Comparison of ENCODE assay signal across 12 mouse cellular contexts in genomic region chr2:167053127-167053844, GRCm38 (mm10). TPM values are rescaled to one million over a fixed set of nuclear protein-coding genes. Genes with fewer than 3 reads are reported as not detected.
DNase-seq lines count a peak whose midpoint lies in the region; ATAC-seq and TF ChIP-seq lines count a peak whose summit lies in the region.
"Had no signal": no experiment of that assay in that cellular context is flagged by ENCODE, and none has a peak within 500 bp of the region (broad histone marks: within the 10 kb centered on the region; RNA-seq: fewer than 3 reads in every experiment).

No protein-coding gene starts in this region.

- no peak for TF ChIP-seq POLR2A in MEL (IDR thresholded peaks at IDR 0.05; ENCODE audit: control insufficient read depth in 1 of 2, insufficient read depth in 1 of 2, low read depth in 1 of 2, low read length in 2 of 2, poor library complexity in 1 of 2)
- TF ChIP-seq POLR2A in brain, embryonic 14.5 days (IDR thresholded peaks at IDR 0.05; ENCODE audit: borderline replicate concordance, extremely low read depth, insufficient read depth, insufficient read length, poor library complexity, severe bottlenecking): no peak
- no peak for TF ChIP-seq POLR2A in lung, adult 2 months (IDR thresholded peaks at IDR 0.05; ENCODE audit: borderline replicate concordance, extremely low read depth, low read depth, low read length)

- peaks cover 14% of the 10 kb centered on the region; the same call in 1 of the 2 replicates for H3K4me1 ChIP-seq in intestine, embryonic 16.5 days (ENCODE audit: control insufficient read depth, insufficient read depth, low read length)
- H3K4me1 ChIP-seq in intestine, postnatal 0 days (replicated peaks; ENCODE audit: control insufficient read depth, insufficient read depth, low read length): no peaks in the 10 kb centered on the region
- H3K4me1 ChIP-seq in MEL (ENCODE audit: control insufficient read depth in 1 of 2, insufficient read depth in 2 of 2, low read length in 2 of 2): peaks cover 10 to 17% of the 10 kb centered on the region in 2 experiments
- H3K4me1 ChIP-seq in lung, adult 2 months (ENCODE audit: control insufficient read depth, insufficient read depth, low read length): peaks cover 5% of the 10 kb centered on the region; the same call in 1 of the 2 replicates
- H3K4me1 ChIP-seq: limb, embryonic 15.5 days had no signal

- no peak for TF ChIP-seq CTCF in intestine, postnatal 0 days (IDR thresholded peaks at IDR 0.05; ENCODE audit: low read depth)
- no peak for TF ChIP-seq CTCF in MEL (IDR thresholded peaks at IDR 0.05 in 2 of 3, conservative IDR thresholded peaks at IDR 0.05 in 1 of 3; ENCODE audit: control insufficient read depth in 1 of 3, insufficient read depth in 1 of 3, low read depth in 2 of 3, low read length in 3 of 3, poor library complexity in 1 of 3, severe bottlenecking in 1 of 3)
- no peak for TF ChIP-seq CTCF in brain, embryonic 14.5 days (IDR thresholded peaks at IDR 0.05; ENCODE audit: borderline replicate concordance, extremely low read depth, insufficient read depth, insufficient read length)
- no peak for TF ChIP-seq CTCF in lung, adult 2 months (IDR thresholded peaks at IDR 0.05; ENCODE audit: insufficient read depth, low read length)

- peak; percentile 37 to 59; a peak in 3 of 4 replicates for TF ChIP-seq EP300 in MEL (IDR thresholded peaks at IDR 0.05; ENCODE audit: low read depth in 1 of 2, low read length in 2 of 2)

- no peak overlapping the region for H3K27ac ChIP-seq in intestine, embryonic 16.5 days (ENCODE audit: low read length)
- H3K27ac ChIP-seq in intestine, postnatal 0 days (ENCODE audit: low read depth, low read length): no peak overlapping the region
- peak overlapping the region; percentile 67 for H3K27ac ChIP-seq in MEL (ENCODE audit: control insufficient read depth, low read depth, low read length)
- H3K27ac ChIP-seq: heart, embryonic 10.5 days; limb, embryonic 15.5 days had no signal

- no peak overlapping the region for H3K4me3 ChIP-seq in intestine, embryonic 16.5 days (ENCODE audit: low read length)
- H3K4me3 ChIP-seq in intestine, postnatal 0 days (ENCODE audit: low read depth, low read length): no peak overlapping the region
- H3K4me3 ChIP-seq in MEL (ENCODE audit: control insufficient read depth in 1 of 2, insufficient read depth in 1 of 2, low read depth in 2 of 2, low read length in 2 of 2): peak overlapping the region in 1 of 2 experiments; percentile 20; a peak in 2 of 4 replicates
- no peak overlapping the region for H3K4me3 ChIP-seq in lung, adult 2 months (replicated peaks; ENCODE audit: extremely low read depth, low read depth, low read length)
- H3K4me3 ChIP-seq: heart, embryonic 10.5 days; limb, embryonic 15.5 days had no signal

- TF ChIP-seq RAD21 in MEL (IDR thresholded peaks at IDR 0.05; ENCODE audit: low read depth, low read length): no peak

- peaks cover 21% of the 10 kb centered on the region for H3K36me3 ChIP-seq in intestine, embryonic 16.5 days (ENCODE audit: control insufficient read depth, insufficient read depth, low read length)
- peaks cover 75% of the 10 kb centered on the region for H3K36me3 ChIP-seq in intestine, postnatal 0 days (ENCODE audit: control insufficient read depth, insufficient read depth)
- H3K36me3 ChIP-seq in MEL (ENCODE audit: control insufficient read depth in 1 of 2, insufficient read depth in 2 of 2, low read length in 2 of 2): peaks cover 13 to 18% of the 10 kb centered on the region in 2 experiments

- ATAC-seq in intestine, embryonic 16.5 days: peak; percentile 61
- no peak for ATAC-seq in intestine, postnatal 0 days
- ATAC-seq in megakaryocyte progenitor cell, adult 5-6 weeks (replicated peaks; ENCODE audit: poor library complexity): peak; percentile 91
- ATAC-seq: activated CD4-positive, CD25-positive, alpha-beta regulatory T cell, adult 4 months had no signal

- WGBS in intestine, embryonic 16.5 days: 68% methylated on average over 9 of the region's 9 CpGs
- 65% methylated on average over 9 of the region's 9 CpGs for WGBS in intestine, postnatal 0 days
- 59% methylated on average over 9 of the region's 9 CpGs for WGBS in lung, adult 2 months

- H3K79me2 ChIP-seq in MEL (ENCODE audit: control insufficient read depth, insufficient read depth, low read length, poor library complexity): peaks cover 26% of the 10 kb centered on the region

- no peak overlapping the region for H3K4me2 ChIP-seq in intestine, embryonic 16.5 days (ENCODE audit: low read depth, low read length)
- H3K4me2 ChIP-seq in intestine, postnatal 0 days (replicated peaks; ENCODE audit: low read depth): no peak overlapping the region
- H3K4me2 ChIP-seq: limb, embryonic 15.5 days had no signal

- no peaks in the 10 kb centered on the region for H3K9me3 ChIP-seq in intestine, embryonic 16.5 days (ENCODE audit: control insufficient read depth, low read length)
- H3K9me3 ChIP-seq in intestine, postnatal 0 days (ENCODE audit: control insufficient read depth): no peaks in the 10 kb centered on the region
- no peaks in the 10 kb centered on the region for H3K9me3 ChIP-seq in MEL (replicated peaks; ENCODE audit: insufficient read depth, low read length)
- H3K9me3 ChIP-seq: heart, embryonic 10.5 days; limb, embryonic 15.5 days had no signal

- no peaks in the 10 kb centered on the region for H3K27me3 ChIP-seq in intestine, embryonic 16.5 days (replicated peaks; ENCODE audit: control insufficient read depth, insufficient read depth, low read length)
- no peaks in the 10 kb centered on the region for H3K27me3 ChIP-seq in intestine, postnatal 0 days (replicated peaks; ENCODE audit: control insufficient read depth, insufficient read depth, low read length)
- H3K27me3 ChIP-seq in MEL (ENCODE audit: control insufficient read depth in 1 of 2, insufficient read depth in 2 of 2, low read length in 2 of 2): no peaks in the 10 kb centered on the region
- H3K27me3 ChIP-seq: limb, embryonic 15.5 days had no signal

- DNase-seq in MEL (ENCODE audit: low read depth, low spot score): peak; percentile 79
- DNase-seq in brain, embryonic 14.5 days (ENCODE audit: low read depth): peak; percentile 52
- DNase-seq in lung, adult 2 months: no peak
- DNase-seq in natural killer cell, adult 2 months (ENCODE audit: low spot score in 2 of 2): no peak
- DNase-seq: embryo, embryonic 11 days; kidney, adult 18-20 months had no signal

- no peak overlapping the region for H3K9ac ChIP-seq in intestine, embryonic 16.5 days (ENCODE audit: low read depth, low read length)
- H3K9ac ChIP-seq in intestine, postnatal 0 days (ENCODE audit: low read depth, low read length): no peak overlapping the region
- H3K9ac ChIP-seq in MEL (ENCODE audit: control insufficient read depth, low read depth, low read length, poor library complexity, severe bottlenecking): peak overlapping the region; percentile 23; the same call in 1 of the 2 replicates
- H3K9ac ChIP-seq: limb, embryonic 15.5 days had no signal

TF ChIP-seq in MEL, 35 proteins besides CTCF, POLR2A, EP300 and RAD21 (continues in another document):
- TF ChIP-seq BHLHE40 (IDR thresholded peaks at IDR 0.05; ENCODE audit: borderline replicate concordance, low read depth, low read length) (no peak), TCF12 (IDR thresholded peaks at IDR 0.05; ENCODE audit: low read depth, low read length) (peak; percentile 64), ELF1 (IDR thresholded peaks at IDR 0.05; ENCODE audit: low read depth, low read length) (no peak), MYC (IDR thresholded peaks at IDR 0.05; ENCODE audit: low read depth, low read length) (no peak; the same call in 1 of the 2 replicates), POLR2AphosphoS5 (IDR thresholded peaks at IDR 0.05; ENCODE audit: borderline replicate concordance, low read depth, low read length) (no peak), ETS1 (IDR thresholded peaks at IDR 0.05; ENCODE audit: low read depth, low read length) (no peak; the same call in 1 of the 2 replicates), GATA1 (IDR thresholded peaks at IDR 0.05; ENCODE audit: low read depth, low read length) (peak; percentile 50), E2F4 (IDR thresholded peaks at IDR 0.05; ENCODE audit: borderline replicate concordance, low read depth, low read length) (no peak), HCFC1 (IDR thresholded peaks at IDR 0.05; ENCODE audit: low read depth, low read length) (no peak)

RNA-seq across cellular contexts. Expression of gene Znfx1, which starts 9.5 kb away (rescaled TPM):
- 6.5 and 9.8 TPM in 2 replicates for polyA plus RNA-seq in intestine, embryonic 16.5 days (2015; fragmentation: Nextera tagmentation; extraction: Ambion mirVana)
- 13.1 and 15.2 TPM in 2 replicates for polyA plus RNA-seq in intestine, postnatal 0 days (2015; fragmentation: Nextera tagmentation; extraction: Ambion mirVana)
- total RNA-seq in MEL (2012; rRNA removed): 12.1 and 15.6 TPM in 2 replicates
- 10 to 100 TPM in 1 of 2 experiments, not detected in 1; 17.1 TPM for polyA plus RNA-seq in MEL (2012; ENCODE audit: insufficient read depth in 1 of 2, insufficient read length in 2 of 2, low read depth in 1 of 2, low replicate concordance in 2 of 2, missing spikeins in 1 of 2)
- 10.5 and 16.8 TPM in 2 replicates for polyA plus RNA-seq in brain, embryonic 14.5 days (2012; rRNA removed)
- total RNA-seq in megakaryocyte progenitor cell, adult 5-6 weeks (2015): 14.9 and 18.2 TPM in 2 replicates
- 25.3 and 26.1 TPM in 2 replicates for total RNA-seq in megakaryocyte progenitor cell, adult 5-6 weeks (2017)
- 39.4 and 46.6 TPM in 2 replicates for polyA plus RNA-seq in lung, adult 2 months (2012; rRNA removed)

RNA-seq across cellular contexts. Expression of gene Ddx27, which starts 38.3 kb away (rescaled TPM):
- 40.9 and 45.7 TPM in 2 replicates for polyA plus RNA-seq in intestine, embryonic 16.5 days (2015; fragmentation: Nextera tagmentation; extraction: Ambion mirVana)
- 15.8 and 16.3 TPM in 2 replicates for polyA plus RNA-seq in intestine, postnatal 0 days (2015; fragmentation: Nextera tagmentation; extraction: Ambion mirVana)
- total RNA-seq in MEL (2012; rRNA removed): 125 and 143 TPM in 2 replicates
- polyA plus RNA-seq in MEL (2012; ENCODE audit: insufficient read depth in 1 of 2, insufficient read length in 2 of 2, low read depth in 1 of 2, low replicate concordance in 2 of 2, missing spikeins in 1 of 2): 100 to 1,000 TPM in 1 of 2 experiments, 10 to 100 TPM in 1; 61.7 to 181 TPM
- 35.4 and 38.3 TPM in 2 replicates for polyA plus RNA-seq in brain, embryonic 14.5 days (2012; rRNA removed)
- 34.4 and 35.0 TPM in 2 replicates for total RNA-seq in megakaryocyte progenitor cell, adult 5-6 weeks (2015)
- 105 and 132 TPM in 2 replicates for total RNA-seq in megakaryocyte progenitor cell, adult 5-6 weeks (2017)
- 17.3 and 18.6 TPM in 2 replicates for polyA plus RNA-seq in lung, adult 2 months (2012; rRNA removed)

RNA-seq across cellular contexts. Expression of gene Stau1, which starts 57.2 kb away (rescaled TPM):
- polyA plus RNA-seq in intestine, embryonic 16.5 days (2015; fragmentation: Nextera tagmentation; extraction: Ambion mirVana): 60.2 and 61.2 TPM in 2 replicates
- 30.0 and 31.0 TPM in 2 replicates for polyA plus RNA-seq in intestine, postnatal 0 days (2015; fragmentation: Nextera tagmentation; extraction: Ambion mirVana)
- 14.3 and 15.1 TPM in 2 replicates for total RNA-seq in MEL (2012; rRNA removed)
- polyA plus RNA-seq in MEL (2012; ENCODE audit: insufficient read depth in 1 of 2, insufficient read length in 2 of 2, low read depth in 1 of 2, low replicate concordance in 2 of 2, missing spikeins in 1 of 2): 10 to 100 TPM in 1 of 2 experiments, not detected in 1; 48.1 TPM
- 64.5 and 81.9 TPM in 2 replicates for polyA plus RNA-seq in brain, embryonic 14.5 days (2012; rRNA removed)
- total RNA-seq in megakaryocyte progenitor cell, adult 5-6 weeks (2015): 35.7 and 36.0 TPM in 2 replicates
- 30.1 and 32.1 TPM in 2 replicates for total RNA-seq in megakaryocyte progenitor cell, adult 5-6 weeks (2017)
- polyA plus RNA-seq in lung, adult 2 months (2012; rRNA removed): 22.8 and 28.3 TPM in 2 replicates

Comparison
In these comparisons a context has a peak if more than half of its experiments do, and no peak if none do; other contexts are left out.
1. DNase-seq: peak in MEL (single experiment) and brain, embryonic 14.5 days (single experiment); none in lung, adult 2 months (single experiment) and natural killer cell, adult 2 months (0 of 2).